Mouse (Mus musculus): ENCODE measurements around the gene Reck. TPM values are rescaled to one million over a fixed set of nuclear protein-coding genes. Genes with fewer than 3 reads are reported as not detected.

The Reck gene
- polyA plus RNA-seq, 1 experiment = 0.61 TPM

GRCm38 (mm10) chr4:43983756-43984155 is 108.4 kb downstream of the Reck start:
- no peak overlapping the region for H3K4me3 ChIP-seq
- H3K79me2 ChIP-seq (ENCODE audit: control insufficient read depth, insufficient read depth) = no peaks in the 10 kb centered on the region
- TF ChIP-seq POLR2A (IDR thresholded peaks at IDR 0.05; ENCODE audit: insufficient read length, low read depth) (no peak), USF1 (IDR thresholded peaks at IDR 0.05; ENCODE audit: low read depth) (no peak), TCF12 (IDR thresholded peaks at IDR 0.05; ENCODE audit: insufficient read depth, poor library complexity, severe bottlenecking) (no peak), E2F4 (IDR thresholded peaks at IDR 0.05; ENCODE audit: insufficient read depth) (no peak), REST (IDR thresholded peaks at IDR 0.05; ENCODE audit: insufficient read depth, insufficient read length) (no peak), TCF3 (IDR thresholded peaks at IDR 0.05; ENCODE audit: insufficient read length, low read depth) (no peak), MYOD1 (IDR thresholded peaks at IDR 0.05; ENCODE audit: control insufficient read depth in 1 of 3, insufficient read length in 2 of 3, low read depth in 2 of 3) (no peak), CEBPB (IDR thresholded peaks at IDR 0.05; ENCODE audit: insufficient read depth, poor library complexity, severe bottlenecking) (no peak), MYOG (IDR thresholded peaks at IDR 0.05; ENCODE audit: control insufficient read depth in 1 of 3, insufficient read depth in 1 of 3, insufficient read length in 2 of 3, low read depth in 2 of 3) (no peak)
- H3K27me3 ChIP-seq (ENCODE audit: control insufficient read depth, insufficient read depth, insufficient read length) = no peaks in the 10 kb centered on the region
- no peak overlapping the region for H3K4me2 ChIP-seq (ENCODE audit: low read depth)
- H3K36me3 ChIP-seq (ENCODE audit: control insufficient read depth, insufficient read depth) = peaks cover 13% of the 10 kb centered on the region
- no peak overlapping the region for H3ac ChIP-seq (ENCODE audit: control insufficient read depth, insufficient read length)

- TF ChIP-seq MAX (IDR thresholded peaks at IDR 0.05; ENCODE audit: low read depth) (no peak), E2F4 (IDR thresholded peaks at IDR 0.05; ENCODE audit: insufficient read depth) (no peak), USF1 (IDR thresholded peaks at IDR 0.05; ENCODE audit: low read depth) (no peak), TCF3 (IDR thresholded peaks at IDR 0.05; ENCODE audit: insufficient read length, low read depth) (no peak), MYOD1 (IDR thresholded peaks at IDR 0.05; ENCODE audit: control insufficient read depth in 1 of 3, insufficient read length in 2 of 3, low read depth in 2 of 3) (no peak), MYOG (IDR thresholded peaks at IDR 0.05; ENCODE audit: control insufficient read depth in 1 of 3, insufficient read depth in 1 of 3, insufficient read length in 2 of 3, low read depth in 2 of 3) (no peak), TCF12 (IDR thresholded peaks at IDR 0.05; ENCODE audit: insufficient read depth, poor library complexity, severe bottlenecking) (no peak), SRF (IDR thresholded peaks at IDR 0.05; ENCODE audit: control insufficient read depth, insufficient read length, low read depth) (no peak), POLR2A (IDR thresholded peaks at IDR 0.05; ENCODE audit: insufficient read length, low read depth) (no peak), CEBPB (IDR thresholded peaks at IDR 0.05; ENCODE audit: insufficient read depth, poor library complexity, severe bottlenecking) (no peak), REST (IDR thresholded peaks at IDR 0.05; ENCODE audit: insufficient read depth, insufficient read length) (no peak), POLR2AphosphoS2 (IDR thresholded peaks at IDR 0.05; ENCODE audit: insufficient read length, low read depth) (no peak)
- H3K4me2 ChIP-seq (ENCODE audit: low read depth) = no peak overlapping the region
- no peak overlapping the region for H3K4me3 ChIP-seq
- peaks cover 7% of the 10 kb centered on the region for H3K36me3 ChIP-seq (ENCODE audit: control insufficient read depth, insufficient read depth)
- no peaks in the 10 kb centered on the region for H3K79me2 ChIP-seq (ENCODE audit: control insufficient read depth, insufficient read depth)
- H3K27me3 ChIP-seq (ENCODE audit: control insufficient read depth, insufficient read depth, insufficient read length) = no peaks in the 10 kb centered on the region
- no peak overlapping the region for H3ac ChIP-seq (ENCODE audit: control insufficient read depth, insufficient read length)
Measured at GRCm38 (mm10) chr4:43984326-43984725, 109.0 kb downstream of the Reck start.

- no peak for TF ChIP-seq MYOG (IDR thresholded peaks at IDR 0.05; ENCODE audit: control insufficient read depth in 1 of 3, insufficient read depth in 1 of 3, insufficient read length in 2 of 3, low read depth in 2 of 3)
- TF ChIP-seq SRF (IDR thresholded peaks at IDR 0.05; ENCODE audit: control insufficient read depth, insufficient read length, low read depth) = no peak
- no peak for TF ChIP-seq TCF3 (IDR thresholded peaks at IDR 0.05; ENCODE audit: insufficient read length, low read depth)
- TF ChIP-seq REST (IDR thresholded peaks at IDR 0.05; ENCODE audit: insufficient read depth, insufficient read length) = no peak
- no peak for TF ChIP-seq E2F4 (IDR thresholded peaks at IDR 0.05; ENCODE audit: insufficient read depth)
- no peak for TF ChIP-seq POLR2A (IDR thresholded peaks at IDR 0.05; ENCODE audit: insufficient read length, low read depth)
- no peak for TF ChIP-seq USF1 (IDR thresholded peaks at IDR 0.05; ENCODE audit: low read depth)
- TF ChIP-seq POLR2AphosphoS2 (IDR thresholded peaks at IDR 0.05; ENCODE audit: insufficient read length, low read depth) = no peak
- no peak for TF ChIP-seq TCF12 (IDR thresholded peaks at IDR 0.05; ENCODE audit: insufficient read depth, poor library complexity, severe bottlenecking)
- TF ChIP-seq MYOD1 (IDR thresholded peaks at IDR 0.05; ENCODE audit: control insufficient read depth in 1 of 3, insufficient read length in 2 of 3, low read depth in 2 of 3) = no peak
- TF ChIP-seq MAX (IDR thresholded peaks at IDR 0.05; ENCODE audit: low read depth) = no peak
- no peak for TF ChIP-seq CEBPB (IDR thresholded peaks at IDR 0.05; ENCODE audit: insufficient read depth, poor library complexity, severe bottlenecking)
- Histone ChIP-seq H3ac (ENCODE audit: control insufficient read depth, insufficient read length) (no peak overlapping the region), H3K36me3 (ENCODE audit: control insufficient read depth, insufficient read depth) (no peaks in the 10 kb centered on the region), H3K27me3 (ENCODE audit: control insufficient read depth, insufficient read depth, insufficient read length) (no peaks in the 10 kb centered on the region), H3K79me2 (ENCODE audit: control insufficient read depth, insufficient read depth) (no peaks in the 10 kb centered on the region), H3K4me3 (no peak overlapping the region), H3K4me2 (ENCODE audit: low read depth) (no peak overlapping the region)
Measured at GRCm38 (mm10) chr4:43988976-43989375, 113.6 kb downstream of the Reck start.

GRCm38 (mm10) chr4:43993072-43993471 is 117.7 kb downstream of the Reck start:
- Histone ChIP-seq H3ac (ENCODE audit: control insufficient read depth, insufficient read length) (no peak overlapping the region), H3K36me3 (ENCODE audit: control insufficient read depth, insufficient read depth) (no peaks in the 10 kb centered on the region), H3K79me2 (ENCODE audit: control insufficient read depth, insufficient read depth) (no peaks in the 10 kb centered on the region), H3K4me2 (ENCODE audit: low read depth) (no peak overlapping the region), H3K4me3 (no peak overlapping the region), H3K27me3 (ENCODE audit: control insufficient read depth, insufficient read depth, insufficient read length) (no peaks in the 10 kb centered on the region)
- no peak for TF ChIP-seq CEBPB (IDR thresholded peaks at IDR 0.05; ENCODE audit: insufficient read depth, poor library complexity, severe bottlenecking)
- no peak for TF ChIP-seq TCF12 (IDR thresholded peaks at IDR 0.05; ENCODE audit: insufficient read depth, poor library complexity, severe bottlenecking)
- TF ChIP-seq TCF3 (IDR thresholded peaks at IDR 0.05; ENCODE audit: insufficient read length, low read depth) = no peak
- no peak for TF ChIP-seq E2F4 (IDR thresholded peaks at IDR 0.05; ENCODE audit: insufficient read depth)
- no peak for TF ChIP-seq POLR2A (IDR thresholded peaks at IDR 0.05; ENCODE audit: insufficient read length, low read depth)
- TF ChIP-seq MYOG (IDR thresholded peaks at IDR 0.05; ENCODE audit: control insufficient read depth in 1 of 3, insufficient read depth in 1 of 3, insufficient read length in 2 of 3, low read depth in 2 of 3) = no peak

GRCm38 (mm10) chr4:43994342-43994741 is 119.0 kb downstream of the Reck start:
- Histone ChIP-seq H3K4me2 (ENCODE audit: low read depth) (no peak overlapping the region), H3K4me3 (no peak overlapping the region), H3ac (ENCODE audit: control insufficient read depth, insufficient read length) (no peak overlapping the region), H3K79me2 (ENCODE audit: control insufficient read depth, insufficient read depth) (no peaks in the 10 kb centered on the region), H3K27me3 (ENCODE audit: control insufficient read depth, insufficient read depth, insufficient read length) (no peaks in the 10 kb centered on the region), H3K36me3 (ENCODE audit: control insufficient read depth, insufficient read depth) (no peaks in the 10 kb centered on the region)
- TF ChIP-seq TCF3 (IDR thresholded peaks at IDR 0.05; ENCODE audit: insufficient read length, low read depth) = no peak

Other genes starting within 250 kb of the Reck start
- 9.1 TPM for gene Npr2, start 243.6 kb upstream of the Reck start, polyA plus RNA-seq (2012; fragmentation: generic; extraction: Trizol)
- gene Spag8, start 221.9 kb upstream of the Reck start, polyA plus RNA-seq (2012; fragmentation: generic; extraction: Trizol) = 0.02 TPM
- 99.1 TPM for gene Hint2, start 219.1 kb upstream of the Reck start, polyA plus RNA-seq (2012; fragmentation: generic; extraction: Trizol)
- 1.7 TPM for gene Tmem8b, start 206.6 kb upstream of the Reck start, polyA plus RNA-seq (2012; fragmentation: generic; extraction: Trizol)
- 3.4 TPM for gene Fam221b, start 206.4 kb upstream of the Reck start, polyA plus RNA-seq (2012; fragmentation: generic; extraction: Trizol)
- gene Olfr70, start 174.7 kb upstream of the Reck start, polyA plus RNA-seq (2012; fragmentation: generic; extraction: Trizol) = not detected
- gene Olfr71, start 165.3 kb upstream of the Reck start, polyA plus RNA-seq (2012; fragmentation: generic; extraction: Trizol) = not detected
- 0.78 TPM for gene Hrct1, start 148.3 kb upstream of the Reck start, polyA plus RNA-seq (2012; fragmentation: generic; extraction: Trizol)
- 0.02 TPM for gene Spaar, start 145.5 kb upstream of the Reck start, polyA plus RNA-seq (2012; fragmentation: generic; extraction: Trizol)
- not detected for gene Olfr159, start 104.5 kb upstream of the Reck start, polyA plus RNA-seq (2012; fragmentation: generic; extraction: Trizol)
- gene Olfr156, start 51.6 kb upstream of the Reck start, polyA plus RNA-seq (2012; fragmentation: generic; extraction: Trizol) = not detected
- not detected for gene Olfr157, start 35.3 kb upstream of the Reck start, polyA plus RNA-seq (2012; fragmentation: generic; extraction: Trizol)
- not detected for gene Olfr155, start 24.0 kb upstream of the Reck start, polyA plus RNA-seq (2012; fragmentation: generic; extraction: Trizol)
- gene Glipr2, start 81.9 kb downstream of the Reck start, polyA plus RNA-seq (2012; fragmentation: generic; extraction: Trizol) = 113 TPM
- gene Ccin, start 108.0 kb downstream of the Reck start, polyA plus RNA-seq (2012; fragmentation: generic; extraction: Trizol) = 0.22 TPM
- 273 TPM for gene Clta, start 128.9 kb downstream of the Reck start, polyA plus RNA-seq (2012; fragmentation: generic; extraction: Trizol)
- 13.9 TPM for gene Gne, start 208.6 kb downstream of the Reck start, polyA plus RNA-seq (2012; fragmentation: generic; extraction: Trizol)